Mouse (Mus musculus): ENCODE data around the gene Ppm1n.

- TF ChIP-seq CTCF (IDR thresholded peaks at IDR 0.05; ENCODE audit: borderline replicate concordance, insufficient read depth, low read length) (no peak), POLR2A (IDR thresholded peaks at IDR 0.05; ENCODE audit: low read depth, low read length) (no peak)
Observed at GRCm38 (mm10) chr7:19319906-19320305, 40.0 kb upstream of the Ppm1n start.

All from embryonic fibroblast, embryonic 13.5 days (primary cell).